Mouse (Mus musculus) gastrocnemius, postnatal 4 days (tissue): ENCODE data around the gene Swap70. TPM values are rescaled to one million over a fixed set of nuclear protein-coding genes. Genes with fewer than 3 reads are reported as not detected.

ENCODE experiments used
- DNase-seq, 2 experiments: peaks; one replicate each; pipeline ENCODE4 v3.0.0; 2021 to 2022; ENCODE audit warnings: low spot score in 2 of 2, mixed read lengths in 2 of 2
- total RNA-seq, 2 experiments: library from RNA; stranded (reverse); gene quantifications; 2 replicates each; pipeline ENCODE4 v1.2.3; 2021

Gene Swap70
- total RNA-seq, 2 experiments from 2014 or later = 17.9 to 20.0 TPM

DNA sequence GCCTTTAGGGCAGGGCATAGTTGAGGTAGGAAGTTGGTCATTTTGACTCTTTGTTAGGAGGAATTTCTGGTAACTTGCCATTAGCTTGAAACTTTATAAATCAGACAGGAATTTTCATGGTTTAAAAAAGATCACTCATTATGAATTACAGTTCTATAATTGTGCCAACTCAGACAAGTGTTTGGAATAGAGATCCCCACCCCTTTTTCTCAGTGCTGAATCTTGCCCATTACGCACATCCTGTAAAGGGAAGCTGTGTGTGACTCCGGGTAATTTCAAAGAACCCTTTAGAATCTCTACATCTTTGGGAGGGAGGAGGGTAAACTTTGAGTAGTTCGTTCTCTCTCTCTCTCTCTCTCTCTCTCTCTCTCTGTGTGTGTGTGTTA lies 15.9 kb downstream of the Swap70 start:
- no peak for DNase-seq

GRCm38 (mm10) chr7:110237837-110238451 lies 16.4 kb downstream of the Swap70 start:
- DNase-seq = no peak

DNA sequence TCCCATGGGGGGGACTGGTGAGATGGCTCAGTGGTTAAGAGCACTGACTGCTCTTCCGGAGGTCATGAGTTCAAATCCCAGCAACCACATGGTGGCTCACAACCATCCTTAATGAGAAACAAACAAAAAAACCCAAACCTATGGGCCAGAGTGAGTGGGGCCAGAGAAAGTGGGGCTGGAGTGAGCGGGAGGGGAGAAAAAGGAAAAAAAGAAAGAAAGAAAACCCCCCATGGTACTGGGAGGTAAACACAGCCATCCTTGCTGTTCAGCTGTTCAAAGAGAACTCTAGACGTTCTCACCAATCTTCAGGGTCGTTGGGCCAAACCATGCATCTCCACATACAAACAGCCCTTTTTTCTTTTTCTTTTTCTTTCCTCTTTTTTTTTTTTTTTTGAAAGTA lies 18.1 kb downstream of the Swap70 start:
- no peak for DNase-seq

DNA sequence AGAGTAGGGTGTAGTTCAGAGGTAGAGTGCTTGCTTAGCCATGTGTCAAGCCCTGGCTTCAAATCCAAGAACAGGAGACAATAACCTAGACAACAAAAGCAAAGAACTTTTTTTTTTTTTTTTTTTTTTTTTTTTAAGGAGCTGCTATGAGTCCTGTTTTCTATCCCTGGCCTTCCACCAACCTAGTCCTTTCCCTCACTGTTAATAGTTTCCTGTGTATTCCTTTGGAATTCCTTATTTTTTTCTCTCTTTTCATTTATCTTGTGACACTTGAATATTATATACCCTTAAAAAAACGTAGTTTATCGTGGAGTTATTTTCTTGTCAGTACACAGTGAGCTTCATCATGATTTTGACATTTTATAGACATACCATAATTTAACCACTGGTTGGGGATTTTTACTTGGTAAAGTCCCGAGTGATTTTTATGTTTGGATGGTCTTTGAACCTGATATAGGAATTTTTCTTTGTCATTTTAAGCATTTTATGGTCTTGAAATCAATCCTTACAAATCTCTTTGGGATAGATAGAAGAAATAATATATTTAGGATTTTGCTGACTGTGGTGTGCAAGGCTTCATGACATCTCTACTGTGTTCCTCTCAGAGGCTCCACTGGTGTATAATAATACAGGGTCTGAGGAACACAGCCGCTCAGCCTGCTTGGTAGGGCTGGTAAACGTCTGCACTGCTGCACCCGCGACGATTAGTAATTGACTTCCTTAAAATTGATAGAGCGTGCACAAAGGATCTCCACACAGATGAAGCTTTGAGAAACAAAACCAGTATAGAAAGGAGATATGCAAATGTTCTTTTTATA lies 20.2 kb downstream of the Swap70 start:
- no peak for DNase-seq

DNA sequence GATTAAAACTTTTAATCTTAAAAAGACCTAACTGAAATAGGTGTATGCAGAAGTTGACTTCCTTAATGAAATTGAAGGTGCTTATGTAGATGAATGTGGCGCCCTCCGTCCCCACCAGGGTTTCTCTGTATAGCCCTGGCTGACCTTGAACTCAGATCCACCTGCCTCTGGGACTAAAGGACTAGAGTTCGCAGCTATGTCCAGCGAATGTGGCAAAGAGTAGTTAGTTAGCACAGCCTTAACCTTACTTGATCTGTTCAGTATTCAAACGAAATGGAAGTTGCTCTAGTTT lies 20.7 kb downstream of the Swap70 start:
- DNase-seq = no peak

- peak; percentile 27 to 65 for DNase-seq
Measured at GRCm38 (mm10) chr7:110245128-110245527, 23.6 kb downstream of the Swap70 start.

DNA sequence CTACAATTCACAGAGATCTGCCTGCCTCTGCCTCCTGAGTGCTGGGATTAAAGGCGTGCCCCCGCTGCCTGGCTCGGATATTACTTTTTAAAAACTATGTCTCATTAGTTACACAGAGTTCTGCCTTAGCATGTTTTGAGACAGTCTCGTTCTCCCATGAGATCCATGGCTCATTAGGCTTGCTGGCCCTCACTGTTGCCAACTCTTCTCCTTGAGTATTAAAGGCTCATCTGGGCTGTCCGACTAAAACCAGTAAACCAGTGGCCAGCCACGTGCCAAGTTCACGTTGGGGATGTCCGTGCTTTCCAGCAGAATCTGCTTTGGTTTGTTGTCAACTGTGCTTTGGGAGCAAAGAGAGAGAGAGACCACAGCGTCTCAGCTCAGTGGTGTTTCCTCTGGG lies 25.0 kb downstream of the Swap70 start:
- no peak for DNase-seq

GRCm38 (mm10) chr7:110247801-110248200 lies 26.3 kb downstream of the Swap70 start:
- no peak for DNase-seq

DNA sequence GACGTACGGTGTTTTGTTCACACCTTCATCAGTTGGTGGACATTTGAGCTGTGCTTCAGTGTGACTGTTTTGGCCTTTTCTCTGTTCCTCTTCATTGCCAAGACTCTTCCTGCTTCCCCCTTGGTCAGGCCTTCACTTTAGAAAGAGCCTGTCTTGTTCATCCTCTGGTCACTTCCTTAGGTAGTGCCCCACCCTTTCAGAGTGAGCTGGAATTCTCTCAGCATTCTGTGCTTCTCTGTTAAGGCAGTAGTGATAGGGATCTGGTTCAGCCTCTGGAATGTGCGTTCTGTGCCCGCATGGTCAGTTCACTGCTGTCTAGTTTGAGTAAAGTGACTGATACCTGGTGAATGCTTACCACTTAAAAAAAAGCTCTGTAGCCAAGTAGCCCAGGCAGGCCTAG lies 27.2 kb downstream of the Swap70 start:
- no peak for DNase-seq

- no peak for DNase-seq
Measured at GRCm38 (mm10) chr7:110253861-110254260, 32.4 kb downstream of the Swap70 start.

DNA sequence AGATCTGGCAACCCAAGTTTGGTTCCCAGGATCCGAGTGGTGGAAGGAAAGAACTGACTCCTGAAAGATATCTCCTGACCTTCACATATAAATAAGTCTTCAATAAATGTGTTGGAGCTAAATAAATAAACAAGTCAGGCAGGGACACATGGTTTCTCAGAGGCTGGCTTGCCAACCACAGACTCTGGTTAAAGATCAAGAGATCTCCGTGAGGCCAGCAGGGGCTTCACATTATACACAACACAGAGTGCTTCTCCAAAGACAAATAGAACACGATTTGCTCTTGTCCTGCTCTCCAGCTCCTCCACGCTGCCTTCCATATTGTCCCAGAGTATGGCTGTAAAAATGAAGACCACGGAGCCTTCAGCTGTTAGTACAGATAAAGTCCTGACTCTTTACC lies 32.9 kb downstream of the Swap70 start:
- no peak for DNase-seq

DNA sequence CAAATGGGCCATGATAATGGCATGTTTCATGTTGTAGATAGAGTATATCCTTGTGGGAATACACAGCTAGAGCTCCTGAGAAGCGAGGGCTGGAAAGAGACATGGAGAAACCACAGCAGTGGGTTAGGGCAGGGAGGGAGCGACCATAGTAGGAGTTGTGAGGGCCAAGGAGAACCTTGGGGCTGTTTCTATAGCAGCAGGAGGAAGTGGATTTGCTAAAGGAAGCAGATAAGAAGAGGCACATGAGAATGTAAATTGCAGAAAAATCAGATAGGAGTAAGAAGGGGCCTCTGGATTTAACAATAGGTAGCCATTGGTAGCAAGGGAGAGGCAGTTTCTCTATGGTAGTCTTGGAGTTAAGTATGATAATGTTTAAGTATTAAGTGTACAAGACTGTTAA lies 35.5 kb downstream of the Swap70 start:
- no peak for DNase-seq

DNA sequence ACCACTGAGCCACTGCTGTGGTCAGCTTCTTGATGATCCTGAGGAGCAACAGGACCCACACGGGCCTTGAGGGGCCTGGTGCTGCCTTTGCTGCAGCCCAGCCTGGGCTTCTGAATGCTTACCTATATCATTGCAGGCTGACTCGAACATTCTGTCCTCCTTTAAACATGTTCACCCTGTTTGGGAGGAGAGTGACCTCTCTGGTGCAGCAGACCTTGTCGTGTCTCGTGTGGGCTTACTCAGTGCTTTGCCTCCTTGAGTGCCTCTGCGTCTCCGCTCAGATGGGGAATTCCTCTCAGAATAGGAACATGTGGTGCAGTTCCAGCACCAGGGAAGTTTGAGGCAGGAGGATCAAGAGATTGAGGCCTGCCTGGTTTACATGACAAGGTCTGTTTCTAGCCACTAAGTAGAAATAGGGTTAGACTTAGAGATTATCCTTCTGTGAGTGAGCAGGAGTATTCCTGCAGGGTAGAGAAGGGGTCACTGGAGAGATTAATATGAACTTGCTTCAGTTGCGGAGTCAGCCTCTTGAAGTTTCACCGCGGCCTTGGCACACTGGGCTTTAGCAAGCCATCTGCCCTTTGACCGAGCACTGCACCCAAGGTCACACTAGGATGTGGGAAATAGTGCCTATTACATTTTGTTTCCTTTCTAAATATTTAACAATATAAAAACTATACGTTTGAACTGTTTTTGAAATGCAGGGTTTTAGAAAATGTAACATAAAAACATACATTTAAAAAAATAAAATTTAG lies 36.9 kb downstream of the Swap70 start:
- DNase-seq = no peak

GRCm38 (mm10) chr7:110259966-110260711 lies 38.6 kb downstream of the Swap70 start:
- DNase-seq = no peak

DNA sequence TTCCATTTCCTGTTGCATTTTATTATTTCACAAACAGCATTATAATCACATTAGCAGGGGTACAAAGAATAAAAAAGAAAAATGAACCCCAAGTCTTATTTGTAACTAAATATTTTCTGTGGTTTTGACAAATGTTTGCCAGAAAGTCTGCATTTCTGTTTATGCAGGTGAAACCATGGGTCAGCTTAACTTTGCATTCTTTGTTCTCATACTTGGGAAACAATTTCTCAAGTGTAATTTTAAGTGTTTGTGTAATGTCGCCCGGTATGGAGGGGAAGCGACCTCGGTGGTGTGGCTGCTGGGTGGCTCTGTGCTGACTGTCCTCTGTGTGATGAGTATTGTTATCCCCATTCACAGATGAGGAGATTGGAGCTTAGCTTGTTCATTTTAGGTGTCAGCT lies 40.3 kb downstream of the Swap70 start:
- no peak for DNase-seq

GRCm38 (mm10) chr7:110262661-110263060 lies 41.1 kb downstream of the Swap70 start:
- no peak for DNase-seq

DNA sequence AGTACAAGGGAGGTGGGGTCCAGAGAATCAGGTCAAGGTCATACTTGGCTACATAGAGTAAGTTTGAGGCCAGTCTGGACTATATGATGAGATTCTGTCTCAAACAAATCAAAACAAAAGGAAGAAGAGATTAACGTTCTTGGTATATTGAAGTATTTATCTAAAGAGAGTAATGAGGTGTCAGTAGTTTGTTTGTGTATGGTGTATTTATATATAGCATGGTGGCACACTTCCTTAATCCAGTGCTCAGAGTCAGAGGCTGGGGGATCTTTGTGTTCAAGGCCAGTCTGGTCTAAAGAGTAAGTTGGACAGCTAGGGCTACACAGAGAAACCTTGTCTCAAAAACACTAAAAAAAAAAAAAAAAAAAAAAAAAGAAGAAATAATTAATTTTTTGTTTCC lies 42.0 kb downstream of the Swap70 start:
- no peak for DNase-seq

DNA sequence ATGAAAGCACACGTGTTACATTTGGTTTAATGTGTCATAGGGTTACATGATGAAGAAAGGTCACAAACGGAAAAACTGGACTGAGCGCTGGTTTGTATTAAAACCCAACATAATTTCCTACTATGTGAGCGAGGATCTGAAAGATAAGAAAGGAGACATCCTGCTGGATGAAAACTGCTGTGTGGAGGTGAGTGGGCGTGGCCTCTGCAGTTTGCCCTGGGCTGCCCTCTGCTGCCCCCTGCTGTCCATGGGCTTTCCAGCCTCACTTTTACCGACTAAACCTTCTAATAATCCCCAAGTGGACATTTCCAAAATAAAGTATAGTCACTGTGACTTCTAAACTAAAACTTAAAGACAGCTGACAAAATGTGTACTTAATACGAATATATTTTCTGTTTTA lies 44.3 kb downstream of the Swap70 start:
- DNase-seq = peak; percentile 76 to 89

DNA sequence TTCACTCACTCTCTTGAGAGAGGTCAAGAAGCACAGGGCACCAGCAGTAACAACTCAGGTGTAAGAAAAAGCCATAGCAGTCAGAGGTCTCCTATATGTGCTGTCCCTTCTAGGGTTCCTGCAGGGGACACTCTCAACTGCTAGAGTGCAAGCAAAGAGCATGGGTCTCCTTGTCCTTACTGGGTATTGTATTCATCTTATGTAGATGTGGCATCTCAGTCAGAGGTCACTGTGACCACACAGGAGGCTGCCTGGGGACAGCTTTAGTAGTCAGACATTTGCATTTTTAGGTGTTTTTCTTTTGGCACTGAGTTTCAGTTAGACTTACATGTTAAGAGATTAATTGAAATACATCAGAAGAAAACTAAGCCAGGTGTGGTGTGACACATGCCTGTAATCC lies 45.5 kb downstream of the Swap70 start:
- no peak for DNase-seq

DNA sequence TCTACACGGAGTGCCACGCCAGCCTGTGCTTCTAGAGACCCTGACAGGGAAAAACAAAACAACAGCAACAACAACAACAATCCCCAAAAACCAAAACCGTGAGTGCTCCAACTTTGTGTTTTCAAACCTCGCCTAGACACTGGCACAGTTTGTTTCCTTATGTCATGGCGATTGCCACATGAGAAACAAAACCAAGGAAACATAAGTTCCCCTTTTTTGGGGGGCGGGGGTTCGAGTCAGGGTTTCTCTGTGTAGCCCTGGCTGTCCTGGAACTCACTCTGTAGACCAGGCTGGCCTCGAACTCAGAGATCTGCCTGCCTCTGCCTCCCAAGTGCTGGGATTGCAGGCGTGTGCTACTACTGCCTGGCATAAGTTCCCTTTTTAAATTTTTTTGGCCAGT lies 46.5 kb downstream of the Swap70 start:
- no peak for DNase-seq

- DNase-seq = no peak
Measured at GRCm38 (mm10) chr7:110268511-110268910, 47.0 kb downstream of the Swap70 start.

GRCm38 (mm10) chr7:110269777-110270176 lies 48.3 kb downstream of the Swap70 start:
- no peak for DNase-seq
